Mouse (Mus musculus): ENCODE measurements at regions not wholly inside any gene's neighbourhood (a gene's known extent, or its start where the extent isn't known, plus 50 kb on each side); places are given as distances from the start of the nearest gene placed in this dataset.

DNA sequence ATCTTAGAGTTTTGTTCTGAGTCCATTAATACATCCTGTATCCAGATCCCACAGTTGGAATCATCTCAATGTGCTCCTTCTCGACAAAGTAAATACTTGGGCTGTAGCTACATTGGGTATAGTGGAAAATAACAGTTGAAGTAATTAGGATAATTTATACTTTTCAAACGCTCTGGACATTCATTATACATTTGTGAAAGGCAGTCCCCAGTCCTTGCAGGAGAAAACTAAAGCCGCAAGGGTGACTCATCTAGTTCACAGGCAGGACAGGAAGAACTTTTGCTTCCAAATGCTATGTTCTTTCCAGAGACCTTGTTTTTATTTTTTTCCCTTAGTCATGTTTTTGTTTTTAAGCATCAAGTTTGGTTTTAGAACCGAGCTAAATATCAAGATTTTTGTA lies 218.8 kb downstream of the Gpr37 start:
- DNase-seq (ENCODE audit: low spot score) = no peak

GRCm38 (mm10) chr6:25463011-25463410 lies 227.5 kb downstream of the Gpr37 start:
- no peak for DNase-seq (ENCODE audit: low spot score)

- no peak for DNase-seq (ENCODE audit: low spot score)
Observed at GRCm38 (mm10) chr6:25450451-25450850, 240.1 kb downstream of the Gpr37 start.

DNA sequence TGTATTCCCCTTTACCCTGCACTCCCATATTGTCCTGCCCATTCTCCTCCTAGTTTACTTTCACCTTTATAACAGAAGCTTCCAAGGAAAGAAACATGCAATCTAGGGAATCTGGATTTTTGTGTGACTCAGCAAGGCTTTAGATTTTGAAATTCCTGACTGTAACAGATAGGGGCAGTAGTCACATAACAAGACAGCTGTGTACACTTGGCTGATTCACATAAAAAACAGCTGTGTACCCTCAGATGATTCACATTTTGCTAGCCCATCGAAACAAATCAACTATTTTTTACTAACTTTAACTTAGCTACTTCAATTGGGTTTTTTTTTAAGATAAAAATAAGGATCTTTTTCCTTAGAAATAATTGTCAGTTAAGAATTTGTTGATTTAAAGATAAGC lies 240.6 kb downstream of the Gpr37 start:
- DNase-seq (ENCODE audit: low spot score) = no peak

GRCm38 (mm10) chr6:25445351-25445940 lies 245.1 kb downstream of the Gpr37 start:
- no peak for DNase-seq (ENCODE audit: low spot score)

DNA sequence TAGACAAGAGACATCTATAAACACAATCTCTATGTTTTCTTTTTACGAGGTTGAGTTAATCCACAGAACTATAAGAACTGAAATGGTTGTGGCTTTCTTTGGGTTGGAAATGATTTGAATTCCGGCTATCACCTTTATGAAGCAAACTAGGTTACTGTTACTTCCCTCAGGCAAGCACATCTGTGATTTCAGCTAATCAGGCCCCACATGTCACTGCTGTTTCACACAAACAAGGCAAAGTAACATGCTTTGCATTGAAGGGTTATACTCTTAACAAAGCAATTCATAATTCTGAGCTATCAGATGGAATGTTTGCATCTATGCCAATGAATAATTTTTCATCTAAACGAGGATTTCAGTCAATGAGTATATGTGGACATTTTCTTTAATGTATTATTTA lies 246.4 kb downstream of the Gpr37 start:
- no peak for DNase-seq (ENCODE audit: low spot score)

DNA sequence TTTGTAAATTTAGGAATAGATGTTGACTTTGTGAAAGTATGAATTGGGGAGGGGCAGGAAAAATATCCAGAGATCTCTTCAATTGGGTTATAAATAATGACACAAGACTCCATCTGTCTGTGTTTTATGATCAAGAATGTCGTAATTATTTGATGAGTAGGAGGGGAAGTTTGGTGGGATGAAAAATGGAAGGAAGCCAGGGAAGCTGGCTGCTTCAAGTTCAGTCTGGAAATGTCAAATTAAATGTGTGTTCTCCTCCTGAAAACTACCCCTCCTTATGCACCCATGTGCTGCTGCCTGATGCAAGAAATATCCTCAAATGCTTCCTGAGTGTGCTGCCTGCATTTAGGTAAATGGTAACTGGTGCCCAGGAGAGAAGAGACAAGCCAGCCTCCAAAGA lies 246.8 kb downstream of the Gpr37 start:
- DNase-seq (ENCODE audit: low spot score) = no peak

DNA sequence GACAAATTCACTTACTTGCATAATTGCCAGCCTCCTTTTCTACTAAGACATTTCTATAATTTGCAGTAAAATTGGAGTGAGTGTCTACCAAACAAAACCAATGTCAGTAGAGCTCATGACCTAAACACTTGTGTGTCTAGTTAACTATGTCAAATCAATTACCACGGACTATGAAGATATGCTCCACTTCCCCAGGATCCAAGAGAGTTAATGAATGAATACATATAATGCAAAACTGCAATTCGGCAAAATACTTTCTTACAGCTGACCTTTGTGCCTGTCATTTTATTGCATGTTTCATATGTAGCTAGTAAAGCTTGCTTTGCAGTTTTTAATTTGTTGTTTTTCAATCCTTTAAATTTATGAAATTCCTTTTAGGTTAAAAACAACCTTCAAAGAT lies 248.4 kb downstream of the Gpr37 start:
- DNase-seq (ENCODE audit: low spot score) = no peak

GRCm38 (mm10) chr6:25437875-25438274 lies 252.7 kb downstream of the Gpr37 start:
- DNase-seq (ENCODE audit: low spot score) = peak; percentile 4

GRCm38 (mm10) chr6:25429047-25429446 lies 261.5 kb downstream of the Gpr37 start:
- no peak for DNase-seq (ENCODE audit: low spot score)

DNA sequence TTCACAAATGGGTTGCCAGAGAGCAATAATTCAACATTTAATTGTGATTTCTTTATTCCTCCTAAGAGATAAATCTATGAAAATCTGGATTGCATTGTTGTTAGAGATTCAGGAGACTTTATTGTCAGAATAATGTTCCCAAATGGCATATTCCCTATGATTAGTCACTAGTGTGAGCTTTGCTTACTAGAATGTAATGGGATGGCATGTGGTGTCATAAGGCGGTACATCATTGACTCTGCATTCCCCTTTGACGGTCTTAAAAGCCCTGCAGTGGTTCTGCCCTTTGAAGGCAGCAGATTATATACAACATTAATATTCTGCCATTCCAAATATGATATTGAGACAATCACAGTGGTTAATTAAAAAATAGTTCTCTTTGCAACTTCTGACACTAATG lies 271.7 kb downstream of the Gpr37 start:
- DNase-seq (ENCODE audit: low spot score) = no peak

- no peak for DNase-seq (ENCODE audit: low spot score)
Observed at GRCm38 (mm10) chr6:25389841-25390240, 300.7 kb downstream of the Gpr37 start.
